Mouse (Mus musculus): ENCODE results near the gene Neurl2. TPM values are rescaled to one million over a fixed set of nuclear protein-coding genes. Genes with fewer than 3 reads are reported as not detected.
"Not testable (repeated sequence)": the region's sequence is repeated elsewhere in the genome, so short reads cannot be mapped to it uniquely, and the experiment has no call there.

Gene Neurl2
- polyA plus RNA-seq, 1 experiment from 2014 or later, result 6.3 TPM

- not testable (repeated sequence) for H3K9ac ChIP-seq; H3K27ac ChIP-seq (ENCODE audit: low read depth); H3K4me2 ChIP-seq; H3K36me3 ChIP-seq (ENCODE audit: insufficient read depth); H3K4me1 ChIP-seq (ENCODE audit: insufficient read depth); H3K27me3 ChIP-seq (ENCODE audit: insufficient read depth, low read length); H3K9me3 ChIP-seq (ENCODE audit: low read depth, low read length); ATAC-seq (ENCODE audit: insufficient read depth); DNase-seq; H3K4me3 ChIP-seq (ENCODE audit: low read depth, low read length)
- 0 out of 2 replicates have a peak, but pooled peaks have one; percentile 9 for TF ChIP-seq CTCF (IDR thresholded peaks at IDR 0.05; ENCODE audit: low read depth)
- 54% methylated on average over 2 of the region's 2 CpGs for WGBS
These were observed 42.4 kb upstream of the Neurl2 start for GRCm38 (mm10) chr2:164875648-164876047.

DNA sequence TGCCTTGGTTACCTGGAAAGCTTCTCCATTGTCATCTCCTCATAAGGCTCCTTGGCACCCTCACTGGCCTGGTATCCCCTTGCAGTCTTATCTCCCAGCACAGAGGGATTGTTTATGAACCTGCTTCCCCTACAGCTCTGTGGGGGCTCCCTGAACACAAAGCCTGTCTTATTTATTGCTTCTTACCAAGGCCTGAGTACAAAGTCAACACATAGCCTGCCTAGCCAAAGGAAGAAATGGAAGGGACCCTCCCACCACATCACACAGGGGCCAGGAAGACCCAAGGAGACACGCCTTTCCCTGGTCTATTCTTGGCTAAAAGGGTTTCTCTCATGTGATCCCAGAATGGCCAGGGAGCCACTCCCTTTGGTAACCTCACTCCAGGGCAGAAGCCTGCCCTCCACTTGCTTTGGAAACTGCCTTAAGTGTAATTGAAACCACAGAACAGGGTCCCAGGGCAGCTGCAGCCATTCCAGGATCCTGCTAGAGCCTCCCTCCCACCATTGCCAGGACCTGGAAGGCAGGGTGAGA, 41.0 kb upstream of the Neurl2 start:
- Histone ChIP-seq H3K4me3 (ENCODE audit: low read depth, low read length) (no peak overlapping the region), H3K9me3 (ENCODE audit: low read depth, low read length) (no peaks in the 10 kb centered on the region), H3K27me3 (ENCODE audit: insufficient read depth, low read length) (no peaks in the 10 kb centered on the region), H3K9ac (no peak overlapping the region), H3K27ac (ENCODE audit: low read depth) (peak overlapping the region; percentile 63), H3K36me3 (ENCODE audit: insufficient read depth) (0 out of 2 replicates have a peak, but pooled peaks cover 8% of the 10 kb centered on the region), H3K4me1 (ENCODE audit: insufficient read depth) (peaks cover 6% of the 10 kb centered on the region), H3K4me2 (no peak overlapping the region)
- whole genome bisulfite sequencing, result 15% methylated on average over 1 of the region's 1 CpGs
- ATAC-seq (ENCODE audit: insufficient read depth), result no peak; the same call in 1 of the 2 replicates
- no peak for TF ChIP-seq CTCF (IDR thresholded peaks at IDR 0.05; ENCODE audit: low read depth)
- DNase-seq, result peak; percentile 65

- Histone ChIP-seq H3K27me3 (ENCODE audit: insufficient read depth, low read length) (no peaks in the 10 kb centered on the region), H3K4me2 (no peak overlapping the region), H3K27ac (ENCODE audit: low read depth) (peak overlapping the region; percentile 63), H3K9ac (no peak overlapping the region), H3K4me3 (ENCODE audit: low read depth, low read length) (no peak overlapping the region), H3K36me3 (ENCODE audit: insufficient read depth) (0 out of 2 replicates have a peak, but pooled peaks cover 8% of the 10 kb centered on the region), H3K4me1 (ENCODE audit: insufficient read depth) (peaks cover 6% of the 10 kb centered on the region), H3K9me3 (ENCODE audit: low read depth, low read length) (no peaks in the 10 kb centered on the region)
- DNase-seq, result no peak
- WGBS, result 29% methylated on average over 3 of the region's 3 CpGs
- ATAC-seq (ENCODE audit: insufficient read depth), result no peak
- TF ChIP-seq CTCF (IDR thresholded peaks at IDR 0.05; ENCODE audit: low read depth), result no peak
These were observed 40.4 kb upstream of the Neurl2 start for GRCm38 (mm10) chr2:164873621-164874020.

GRCm38 (mm10) chr2:164871602-164872303, 38.5 kb upstream of the Neurl2 start:
- DNase-seq (no peak), ATAC-seq (ENCODE audit: insufficient read depth) (no peak)
- no peak for TF ChIP-seq CTCF (IDR thresholded peaks at IDR 0.05; ENCODE audit: low read depth)
- peaks cover 5% of the 10 kb centered on the region; the same call in 1 of the 2 replicates for H3K4me1 ChIP-seq (ENCODE audit: insufficient read depth)
- no peaks in the 10 kb centered on the region for H3K27me3 ChIP-seq (ENCODE audit: insufficient read depth, low read length)
- H3K4me2 ChIP-seq, result no peak overlapping the region
- H3K27ac ChIP-seq (ENCODE audit: low read depth), result no peak overlapping the region
- no peak overlapping the region for H3K4me3 ChIP-seq (ENCODE audit: low read depth, low read length)
- no peaks in the 10 kb centered on the region for H3K36me3 ChIP-seq (ENCODE audit: insufficient read depth)
- WGBS, result 60% methylated on average over 6 of the region's 6 CpGs
- H3K9me3 ChIP-seq (ENCODE audit: low read depth, low read length), result peaks cover 5% of the 10 kb centered on the region; the same call in 1 of the 2 replicates
- H3K9ac ChIP-seq, result no peak overlapping the region

GRCm38 (mm10) chr2:164868491-164868890, 35.2 kb upstream of the Neurl2 start:
- no peak overlapping the region for H3K4me3 ChIP-seq (ENCODE audit: low read depth, low read length)
- no peak for ATAC-seq (ENCODE audit: insufficient read depth)
- peak; percentile 56 for DNase-seq
- no peaks in the 10 kb centered on the region for H3K36me3 ChIP-seq (ENCODE audit: insufficient read depth)
- peaks cover 5% of the 10 kb centered on the region; the same call in 1 of the 2 replicates for H3K9me3 ChIP-seq (ENCODE audit: low read depth, low read length)
- WGBS, result 39% methylated on average over 7 of the region's 7 CpGs
- no peak overlapping the region for H3K9ac ChIP-seq
- H3K4me1 ChIP-seq (ENCODE audit: insufficient read depth), result peaks cover 5% of the 10 kb centered on the region; the same call in 1 of the 2 replicates
- no peaks in the 10 kb centered on the region for H3K27me3 ChIP-seq (ENCODE audit: insufficient read depth, low read length)
- no peak for TF ChIP-seq CTCF (IDR thresholded peaks at IDR 0.05; ENCODE audit: low read depth)
- H3K27ac ChIP-seq (ENCODE audit: low read depth), result no peak overlapping the region
- H3K4me2 ChIP-seq, result no peak overlapping the region

DNA sequence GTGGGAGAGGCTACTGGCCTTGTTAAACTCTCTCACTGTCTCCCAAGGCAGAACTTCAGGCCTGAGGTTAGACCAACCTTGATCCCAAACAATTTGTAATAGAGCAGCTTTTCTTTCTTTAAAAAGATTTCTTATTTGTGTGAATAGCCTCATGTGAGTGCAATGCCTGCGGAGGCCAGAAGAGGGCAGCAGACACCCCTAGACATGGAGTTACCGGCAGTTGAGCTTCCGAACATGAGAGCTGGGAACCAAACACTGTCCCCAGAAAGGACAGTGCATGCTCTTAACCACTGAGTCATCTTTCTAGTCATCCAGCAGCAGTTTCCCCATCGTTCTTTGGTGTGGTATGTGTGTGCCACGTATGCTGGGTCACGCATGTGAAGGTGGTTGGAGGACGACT, 34.3 kb upstream of the Neurl2 start:
- peak overlapping the region; percentile 86 for H3K27ac ChIP-seq (ENCODE audit: low read depth)
- WGBS, result 92% methylated on average over 7 of the region's 7 CpGs

More for the DNA sequence above, 34.3 kb upstream of the Neurl2 start:
- Histone ChIP-seq H3K4me1 (ENCODE audit: insufficient read depth) (peaks cover 9% of the 10 kb centered on the region; the same call in 1 of the 2 replicates), H3K4me3 (ENCODE audit: low read depth, low read length) (no peak overlapping the region), H3K9me3 (ENCODE audit: low read depth, low read length) (peaks cover 5% of the 10 kb centered on the region; the same call in 1 of the 2 replicates), H3K9ac (no peak overlapping the region), H3K4me2 (no peak overlapping the region), H3K27me3 (ENCODE audit: insufficient read depth, low read length) (no peaks in the 10 kb centered on the region), H3K36me3 (ENCODE audit: insufficient read depth) (no peaks in the 10 kb centered on the region)
- peak; percentile 59 for TF ChIP-seq CTCF (IDR thresholded peaks at IDR 0.05; ENCODE audit: low read depth)
- DNase-seq (no peak), ATAC-seq (ENCODE audit: insufficient read depth) (no peak)
